Mouse (Mus musculus): ENCODE data around the gene Pkp4. TPM values are rescaled to one million over a fixed set of nuclear protein-coding genes. Genes with fewer than 3 reads are reported as not detected.

Pkp4 gene
- polyA plus RNA-seq, 1 experiment from 2014 or later: 32.4 TPM

- 95% methylated on average over 1 of the region's 1 CpGs for WGBS
- Histone ChIP-seq H3K9me3 (ENCODE audit: low read depth, low read length) (peaks cover 7% of the 10 kb centered on the region; the same call in 1 of the 2 replicates), H3K27me3 (ENCODE audit: insufficient read depth, low read length) (no peaks in the 10 kb centered on the region), H3K4me3 (ENCODE audit: low read depth, low read length) (no peak overlapping the region), H3K4me2 (no peak overlapping the region), H3K4me1 (ENCODE audit: insufficient read depth) (no peaks in the 10 kb centered on the region), H3K9ac (no peak overlapping the region), H3K36me3 (ENCODE audit: insufficient read depth) (peaks cover 50% of the 10 kb centered on the region), H3K27ac (ENCODE audit: low read depth) (no peak overlapping the region)
- peak; percentile 47 for TF ChIP-seq CTCF (IDR thresholded peaks at IDR 0.05; ENCODE audit: low read depth)
- DNase-seq (peak; percentile 9), ATAC-seq (ENCODE audit: insufficient read depth) (no peak)
Observed at GRCm38 (mm10) chr2:59318631-59319030, 158.0 kb downstream of the Pkp4 start.

- H3K27ac ChIP-seq (ENCODE audit: low read depth): no peak overlapping the region
- no peak overlapping the region for H3K4me3 ChIP-seq (ENCODE audit: low read depth, low read length)
- no peak overlapping the region for H3K4me2 ChIP-seq
- H3K9ac ChIP-seq: no peak overlapping the region
- DNase-seq (no peak), ATAC-seq (ENCODE audit: insufficient read depth) (no peak)
- no peaks in the 10 kb centered on the region for H3K9me3 ChIP-seq (ENCODE audit: low read depth, low read length)
- TF ChIP-seq CTCF (IDR thresholded peaks at IDR 0.05; ENCODE audit: low read depth): no peak
- no peaks in the 10 kb centered on the region for H3K4me1 ChIP-seq (ENCODE audit: insufficient read depth)
- no peaks in the 10 kb centered on the region for H3K27me3 ChIP-seq (ENCODE audit: insufficient read depth, low read length)
- H3K36me3 ChIP-seq (ENCODE audit: insufficient read depth): peaks cover 11% of the 10 kb centered on the region
- 93% methylated on average over 5 of the region's 5 CpGs for WGBS
Observed at GRCm38 (mm10) chr2:59327946-59328345, 167.3 kb downstream of the Pkp4 start.

DNA sequence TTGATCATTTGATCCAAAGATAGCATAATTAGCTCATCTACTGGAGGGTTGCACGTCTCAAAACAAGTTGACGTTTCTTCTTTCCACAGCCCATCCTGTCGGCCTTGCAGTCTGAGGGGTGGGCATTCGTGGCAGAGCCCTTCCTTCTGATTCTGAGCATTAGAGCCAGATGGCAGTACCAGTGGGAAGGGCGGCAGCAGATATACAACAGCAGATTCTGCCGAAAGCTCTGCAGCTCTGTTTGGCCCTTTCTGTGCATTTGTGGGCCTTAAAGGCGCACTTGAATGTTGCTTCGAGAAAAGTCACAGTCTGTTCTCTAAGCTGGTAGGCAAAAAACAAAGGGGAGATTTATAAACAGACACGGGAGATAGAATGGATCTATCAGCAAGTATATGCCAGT is 170.4 kb downstream of the Pkp4 start:
- no peak for DNase-seq
- Histone ChIP-seq H3K27ac (ENCODE audit: low read depth) (no peak overlapping the region), H3K9me3 (ENCODE audit: low read depth, low read length) (no peaks in the 10 kb centered on the region), H3K27me3 (ENCODE audit: insufficient read depth, low read length) (no peaks in the 10 kb centered on the region), H3K36me3 (ENCODE audit: insufficient read depth) (peaks cover 24% of the 10 kb centered on the region), H3K4me2 (no peak overlapping the region), H3K4me1 (ENCODE audit: insufficient read depth) (no peaks in the 10 kb centered on the region), H3K4me3 (ENCODE audit: low read depth, low read length) (no peak overlapping the region), H3K9ac (no peak overlapping the region)
- no peak for TF ChIP-seq CTCF (IDR thresholded peaks at IDR 0.05; ENCODE audit: low read depth)
- no peak for ATAC-seq (ENCODE audit: insufficient read depth)
- WGBS: 84% methylated on average over 9 of the region's 9 CpGs

DNA sequence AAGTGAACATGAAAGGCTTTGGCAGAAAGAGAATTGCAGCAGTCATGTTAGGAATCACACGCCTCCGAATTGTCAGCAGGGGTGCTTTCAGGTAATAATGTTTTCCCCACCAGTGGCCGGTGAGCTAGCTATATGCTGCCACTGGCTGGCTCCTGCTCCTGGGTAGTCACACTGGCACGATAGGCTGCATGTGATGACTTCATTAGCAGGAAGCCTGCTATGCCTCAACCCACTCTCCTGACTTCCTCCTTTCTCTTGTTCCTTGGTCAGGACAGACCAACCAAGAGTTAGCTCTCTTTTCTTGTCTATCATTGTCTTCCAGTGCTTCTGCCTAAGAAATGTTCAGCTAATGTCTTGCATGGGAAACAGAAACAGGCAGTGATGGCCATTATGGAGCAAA is 171.9 kb downstream of the Pkp4 start:
- H3K4me1 ChIP-seq (ENCODE audit: insufficient read depth): no peaks in the 10 kb centered on the region
- no peaks in the 10 kb centered on the region for H3K27me3 ChIP-seq (ENCODE audit: insufficient read depth, low read length)
- H3K4me2 ChIP-seq: no peak overlapping the region
- no peak overlapping the region for H3K27ac ChIP-seq (ENCODE audit: low read depth)
- H3K9me3 ChIP-seq (ENCODE audit: low read depth, low read length): no peaks in the 10 kb centered on the region
- WGBS: 84% methylated on average over 4 of the region's 4 CpGs
- ATAC-seq (ENCODE audit: insufficient read depth): no peak
- no peak for TF ChIP-seq CTCF (IDR thresholded peaks at IDR 0.05; ENCODE audit: low read depth)
- no peak overlapping the region for H3K9ac ChIP-seq
- no peak overlapping the region for H3K4me3 ChIP-seq (ENCODE audit: low read depth, low read length)
- DNase-seq: no peak
- peaks cover 33% of the 10 kb centered on the region for H3K36me3 ChIP-seq (ENCODE audit: insufficient read depth)

GRCm38 (mm10) chr2:59338501-59338900 is 177.9 kb downstream of the Pkp4 start:
- H3K27ac ChIP-seq (ENCODE audit: low read depth): no peak overlapping the region
- H3K4me2 ChIP-seq: no peak overlapping the region
- no peaks in the 10 kb centered on the region for H3K27me3 ChIP-seq (ENCODE audit: insufficient read depth, low read length)
- ATAC-seq (ENCODE audit: insufficient read depth) (peak; percentile 77; the same call in 1 of the 2 replicates), DNase-seq (peak; percentile 19)
- H3K9me3 ChIP-seq (ENCODE audit: low read depth, low read length): no peaks in the 10 kb centered on the region
- H3K4me1 ChIP-seq (ENCODE audit: insufficient read depth): no peaks in the 10 kb centered on the region
- TF ChIP-seq CTCF (IDR thresholded peaks at IDR 0.05; ENCODE audit: low read depth): no peak
- peaks cover 61% of the 10 kb centered on the region for H3K36me3 ChIP-seq (ENCODE audit: insufficient read depth)
- H3K9ac ChIP-seq: no peak overlapping the region
- H3K4me3 ChIP-seq (ENCODE audit: low read depth, low read length): no peak overlapping the region
- WGBS: 61% methylated on average over 11 of the region's 11 CpGs

DNA sequence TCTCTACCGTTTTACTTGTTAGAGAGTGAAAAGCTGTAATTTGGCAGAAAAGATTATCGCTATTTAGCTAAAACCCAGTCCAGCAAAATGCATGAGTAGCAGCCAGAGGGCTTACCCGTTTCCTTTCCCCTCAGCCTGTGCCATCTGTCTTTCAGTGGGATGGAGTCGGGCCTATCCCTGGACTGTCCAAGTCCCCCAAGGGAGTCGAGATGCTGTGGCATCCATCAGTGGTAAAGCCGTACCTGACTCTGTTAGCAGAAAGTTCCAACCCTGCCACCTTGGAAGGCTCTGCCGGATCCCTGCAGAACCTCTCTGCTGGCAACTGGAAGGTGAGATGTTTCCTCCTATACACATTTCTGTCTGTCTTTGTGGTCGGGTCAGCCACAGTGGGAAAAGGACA is 178.3 kb downstream of the Pkp4 start:
- H3K27ac ChIP-seq (ENCODE audit: low read depth): no peak overlapping the region
- DNase-seq (no peak), ATAC-seq (ENCODE audit: insufficient read depth) (no peak)
- no peaks in the 10 kb centered on the region for H3K9me3 ChIP-seq (ENCODE audit: low read depth, low read length)
- 83% methylated on average over 8 of the region's 8 CpGs for WGBS
- no peak overlapping the region for H3K4me2 ChIP-seq
- H3K4me1 ChIP-seq (ENCODE audit: insufficient read depth): no peaks in the 10 kb centered on the region
- H3K36me3 ChIP-seq (ENCODE audit: insufficient read depth): peaks cover 59% of the 10 kb centered on the region
- no peaks in the 10 kb centered on the region for H3K27me3 ChIP-seq (ENCODE audit: insufficient read depth, low read length)
- H3K4me3 ChIP-seq (ENCODE audit: low read depth, low read length): no peak overlapping the region
- no peak for TF ChIP-seq CTCF (IDR thresholded peaks at IDR 0.05; ENCODE audit: low read depth)
- H3K9ac ChIP-seq: no peak overlapping the region

GRCm38 (mm10) chr2:59339776-59340539 is 179.3 kb downstream of the Pkp4 start:
- no peak overlapping the region for H3K27ac ChIP-seq (ENCODE audit: low read depth)
- H3K4me3 ChIP-seq (ENCODE audit: low read depth, low read length): no peak overlapping the region
- H3K9ac ChIP-seq: no peak overlapping the region
- TF ChIP-seq CTCF (IDR thresholded peaks at IDR 0.05; ENCODE audit: low read depth): no peak
- ATAC-seq (ENCODE audit: insufficient read depth) (no peak), DNase-seq (no peak)
- 78% methylated on average over 5 of the region's 5 CpGs for WGBS
- H3K9me3 ChIP-seq (ENCODE audit: low read depth, low read length): no peaks in the 10 kb centered on the region
- H3K4me1 ChIP-seq (ENCODE audit: insufficient read depth): no peaks in the 10 kb centered on the region
- H3K27me3 ChIP-seq (ENCODE audit: insufficient read depth, low read length): no peaks in the 10 kb centered on the region
- peaks cover 58% of the 10 kb centered on the region for H3K36me3 ChIP-seq (ENCODE audit: insufficient read depth)
- H3K4me2 ChIP-seq: no peak overlapping the region

Measured in lung, embryonic 14.5 days (tissue).